Mouse (Mus musculus) olfactory bulb, adult 2 months (tissue): ENCODE data around the gene Camkv. TPM values are rescaled to one million over a fixed set of nuclear protein-coding genes. Genes with fewer than 3 reads are reported as not detected.

Experiments
- H3K27ac ChIP-seq: fragments of 200-500 bp; 2 replicates; pipeline ENCODE4 v1.5.1; 2012; ENCODE audit warnings: low read depth, low read length; ENCODE audit not compliant: insufficient read depth
- H3K4me1 ChIP-seq: fragments of 200-500 bp; 2 replicates; pipeline ENCODE4 v1.6.1; 2012; ENCODE audit warnings: low read length; ENCODE audit not compliant: control insufficient read depth, insufficient read depth
- H3K4me3 ChIP-seq: fragments of 200-500 bp; 2 replicates; pipeline ENCODE4 v1.5.1; 2012; ENCODE audit warnings: mild to moderate bottlenecking, low read depth, low read length, moderate library complexity; ENCODE audit not compliant: insufficient read depth
- CTCF ChIP-seq: fragments of 200-500 bp; IDR thresholded peaks from 2 replicates; pipeline ENCODE4 v1.5.1; 2012; ENCODE audit warnings: low read depth, mild to moderate bottlenecking, low read length, moderate library complexity; ENCODE audit not compliant: insufficient read depth
- POLR2A ChIP-seq: fragments of 200-500 bp; IDR thresholded peaks from 2 replicates; pipeline ENCODE4 v1.6.1; 2012; ENCODE audit warnings: mild to moderate bottlenecking, low read depth, low read length, moderate library complexity; ENCODE audit not compliant: insufficient read depth
- WGBS: fragments of 180-500 bp; shearing (Covaris S2); methylation state at CpG from one replicate; pipeline ENCODE4 v1.1.7; 2018; 5-methylcytosine and 5-hydroxymethylcytosine counted together
- polyA plus RNA-seq: library from polyadenylated mRNA; stranded (reverse); fragments of >200 nt; gene quantifications from 2 replicates; pipeline ENCODE4 v1.2.4, GENCODE M21; 2012; ENCODE audit warnings: low replicate concordance; ENCODE audit not compliant: missing spikeins, insufficient read depth, insufficient read length

Camkv gene
- polyA plus RNA-seq, 1 experiment, result not detected

- Histone ChIP-seq H3K27ac (0 out of 2 replicates have a peak overlapping the region, but pooled peaks have one; percentile 3), H3K4me1 (peaks cover 41% of the 10 kb centered on the region), H3K4me3 (no peak overlapping the region)
- TF ChIP-seq POLR2A (no peak), CTCF (no peak)
- 56% methylated on average over 11 of the region's 11 CpGs for WGBS
Observed at GRCm38 (mm10) chr9:107934146-107934545, 1.3 kb upstream of the Camkv start.

GRCm38 (mm10) chr9:107935790-107936214 is 328 bp downstream of the Camkv start:
- Histone ChIP-seq H3K4me3 (peak overlapping the region; percentile 81), H3K27ac (peak overlapping the region; percentile 79), H3K4me1 (peaks cover 51% of the 10 kb centered on the region)
- TF ChIP-seq POLR2A (0 out of 2 replicates have a peak, but pooled peaks have one; percentile 27), CTCF (no peak)
- WGBS, result under 1% methylated on average over 41 of the region's 41 CpGs

GRCm38 (mm10) chr9:107936215-107936822 is 845 bp downstream of the Camkv start:
- WGBS, result 5% methylated on average over 29 of the region's 29 CpGs
- peaks cover 49% of the 10 kb centered on the region for H3K4me1 ChIP-seq
- peak overlapping the region; percentile 79 for H3K27ac ChIP-seq
- H3K4me3 ChIP-seq, result peak overlapping the region; percentile 81
- no peak for TF ChIP-seq CTCF
- no peak for TF ChIP-seq POLR2A

DNA sequence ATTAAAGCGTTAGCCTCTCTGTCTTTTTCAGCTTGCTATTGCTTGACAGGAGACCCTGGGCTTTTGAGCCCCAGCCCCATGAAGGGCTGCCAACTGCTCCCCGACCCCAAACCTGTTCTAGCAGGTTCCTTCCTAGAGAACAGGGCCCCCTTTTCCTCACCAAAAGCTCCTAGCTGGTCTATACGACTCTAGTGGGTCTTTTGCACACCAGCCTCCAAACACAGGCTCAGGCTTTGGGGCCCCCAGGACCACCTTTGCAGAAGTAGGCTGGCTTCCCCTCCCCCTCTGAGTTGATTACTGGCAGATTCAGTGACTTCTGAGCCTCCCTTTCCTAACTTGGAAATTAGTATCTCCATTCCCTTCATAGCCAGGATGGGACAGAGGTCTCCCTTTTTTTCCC is 1.4 kb downstream of the Camkv start:
- TF ChIP-seq POLR2A, result no peak
- no peak for TF ChIP-seq CTCF
- 23% methylated on average over 3 of the region's 3 CpGs for WGBS

GRCm38 (mm10) chr9:107947241-107948194 is 12.0 kb downstream of the Camkv start:
- no peak overlapping the region for H3K27ac ChIP-seq
- WGBS, result 77% methylated on average over 31 of the region's 31 CpGs
- TF ChIP-seq CTCF (no peak), POLR2A (no peak)
- no peak overlapping the region for H3K4me3 ChIP-seq
- peaks cover 5% of the 10 kb centered on the region for H3K4me1 ChIP-seq

More for the DNA sequence above, 1.4 kb downstream of the Camkv start:
- Histone ChIP-seq H3K4me1 (peaks cover 44% of the 10 kb centered on the region), H3K27ac (peak overlapping the region; percentile 54; the same call in 1 of the 2 replicates), H3K4me3 (peak overlapping the region; percentile 81)

GRCm38 (mm10) chr9:107949184-107949921 is 13.9 kb downstream of the Camkv start:
- no peak for TF ChIP-seq POLR2A
- no peak for TF ChIP-seq CTCF
- no peak overlapping the region for H3K27ac ChIP-seq
- WGBS, result 79% methylated on average over 13 of the region's 13 CpGs
- peaks cover 5% of the 10 kb centered on the region for H3K4me1 ChIP-seq
- H3K4me3 ChIP-seq, result no peak overlapping the region

DNA sequence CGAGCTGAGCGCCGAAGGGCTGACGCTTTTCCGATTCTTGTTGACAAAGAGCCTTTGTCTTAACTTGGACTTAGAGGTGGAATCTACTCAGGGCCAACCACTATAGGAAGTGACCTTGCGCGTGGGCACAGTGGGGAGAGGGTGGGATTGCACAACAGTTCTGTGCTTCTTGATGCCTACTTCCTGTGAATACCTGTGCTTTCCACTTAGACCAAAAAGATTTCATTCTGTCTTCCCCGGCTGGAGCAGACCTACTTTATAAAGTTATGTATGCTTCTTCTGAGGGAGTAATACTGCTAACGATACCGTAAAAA is 14.4 kb downstream of the Camkv start, which contains the start of gene Traip:
Gene Traip, plus strand, starts transcription at position 215 of the 314 bp plus-strand sequence.
- peaks cover 5% of the 10 kb centered on the region for H3K4me1 ChIP-seq
- no peak for TF ChIP-seq POLR2A
- no peak for TF ChIP-seq CTCF
- H3K27ac ChIP-seq, result peak within 1 kb of the TSS; percentile 77
- peak within 1 kb of the TSS; percentile 57 for H3K4me3 ChIP-seq
- WGBS, result 84% methylated on average over 10 of the region's 10 CpGs

DNA sequence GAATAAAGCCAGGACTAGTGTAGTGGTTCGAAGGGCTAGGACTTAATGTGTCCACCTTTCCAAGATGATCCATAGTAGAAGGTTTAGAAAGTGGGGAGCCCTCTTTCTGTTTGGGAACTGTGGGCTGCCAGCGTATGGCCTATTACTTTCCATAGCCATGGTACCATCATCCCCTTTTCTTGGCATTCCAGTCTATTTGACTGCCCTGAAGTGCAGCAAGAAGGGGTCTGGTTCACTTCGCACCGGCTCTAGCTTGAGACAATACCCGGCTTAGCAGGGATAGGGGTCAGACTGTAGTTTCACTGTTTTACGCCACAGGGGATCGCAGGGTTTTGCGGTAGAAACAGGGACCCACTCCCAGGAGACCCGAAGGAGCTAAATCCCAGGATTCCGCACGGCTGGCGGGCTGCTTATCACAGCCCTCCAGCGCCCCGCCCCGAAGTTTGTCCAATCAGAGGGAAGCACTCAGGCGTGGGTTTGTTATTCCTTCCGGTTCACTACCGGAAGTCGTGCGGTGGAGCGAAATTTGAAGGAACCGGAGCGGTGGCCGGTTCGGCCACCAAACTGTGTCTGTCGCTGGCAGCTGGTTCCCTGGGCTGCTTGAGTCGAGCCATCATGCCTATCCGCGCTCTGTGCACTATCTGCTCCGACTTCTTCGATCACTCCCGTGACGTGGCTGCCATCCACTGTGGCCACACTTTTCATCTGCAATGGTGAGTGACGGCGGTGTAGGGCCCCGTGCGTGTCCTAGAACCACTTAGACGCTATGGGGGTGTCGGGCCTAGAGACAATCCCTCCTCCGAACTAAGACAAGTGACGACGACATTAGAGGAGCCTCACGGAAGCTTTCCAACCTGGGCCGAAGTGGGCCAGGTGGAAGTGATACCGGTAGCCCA is 15.2 kb downstream of the Camkv start:
- Histone ChIP-seq H3K27ac (peak overlapping the region; percentile 77), H3K4me3 (peak overlapping the region; percentile 57), H3K4me1 (peaks cover 5% of the 10 kb centered on the region)
- WGBS, result 19% methylated on average over 45 of the region's 45 CpGs
- TF ChIP-seq POLR2A, result peak; percentile 53; the same call in 1 of the 2 replicates
- TF ChIP-seq CTCF, result 0 out of 2 replicates have a peak, but pooled peaks have one; percentile 14
